Mouse (Mus musculus) midbrain, embryonic 12.5 days (tissue): ENCODE measurements around the gene Gm6040. TPM values are rescaled to one million over a fixed set of nuclear protein-coding genes. Genes with fewer than 3 reads are reported as not detected.

ENCODE experiments used
- ATAC-seq: fragments of 200-750 bp; cut with Nextera tagmentation; 2 replicates; pipeline ENCODE4 v1.8.0; 2017; ENCODE audit warnings: low read depth, moderate TSS enrichment, moderate library complexity; ENCODE audit not compliant: low FRiP score
- H3K27ac ChIP-seq: fragments of 300-500 bp; sonication (generic); replicated peaks from 2 replicates; pipeline ENCODE4 v1.5.1; 2016; ENCODE audit warnings: mild to moderate bottlenecking
- H3K27me3 ChIP-seq: fragments of 300-500 bp; sonication (generic); 2 replicates; pipeline ENCODE4 v1.6.1; 2016; ENCODE audit warnings: mild to moderate bottlenecking
- H3K36me3 ChIP-seq: fragments of 300-500 bp; sonication (generic); 2 replicates; pipeline ENCODE4 v1.6.1; 2016
- H3K4me1 ChIP-seq: fragments of 300-500 bp; sonication (generic); 2 replicates; pipeline ENCODE4 v1.6.1; 2016
- H3K4me2 ChIP-seq: fragments of 300-500 bp; sonication (generic); replicated peaks from 2 replicates; pipeline ENCODE4 v1.6.1; 2016; ENCODE audit warnings: mild to moderate bottlenecking, moderate library complexity
- H3K4me3 ChIP-seq: fragments of 300-500 bp; sonication (generic); 2 replicates; pipeline ENCODE4 v1.5.1; 2016; ENCODE audit warnings: mild to moderate bottlenecking
- H3K9ac ChIP-seq: fragments of 300-500 bp; sonication (generic); replicated peaks from 2 replicates; pipeline ENCODE4 v1.6.1; 2016; ENCODE audit warnings: mild to moderate bottlenecking, moderate library complexity
- H3K9me3 ChIP-seq: fragments of 300-500 bp; sonication (generic); 2 replicates; pipeline ENCODE4 v1.6.1; 2016; ENCODE audit warnings: mild to moderate bottlenecking
- WGBS: fragments of 180-500 bp; shearing (Covaris S2); methylation state at CpG from one replicate; pipeline ENCODE4 v1.1.7; 2016; 5-methylcytosine and 5-hydroxymethylcytosine counted together
- polyA plus RNA-seq: library from polyadenylated mRNA; unstranded; fragments of >200 nt; fragmentation: Nextera tagmentation; extraction: Ambion mirVana; gene quantifications from 2 replicates; pipeline ENCODE4 v1.2.1, GENCODE M21; 2016

Gene Gm6040
- polyA plus RNA-seq, result not detected in 2 replicates

- no peak for ATAC-seq
- no peak within 1 kb of the TSS for H3K27ac ChIP-seq
- WGBS, result 79% methylated on average over 3 of the region's 3 CpGs
- no peak within 1 kb of the TSS for H3K4me3 ChIP-seq
- peaks cover 31% of the 10 kb centered on the region for H3K9me3 ChIP-seq
- no peaks in the 10 kb centered on the region for H3K36me3 ChIP-seq
- H3K4me1 ChIP-seq, result no peaks in the 10 kb centered on the region
- no peak within 1 kb of the TSS for H3K9ac ChIP-seq
- H3K4me2 ChIP-seq, result no peak within 1 kb of the TSS
- no peaks in the 10 kb centered on the region for H3K27me3 ChIP-seq
Observed at GRCm38 (mm10) chr8:20921971-20922370, at the start of gene Gm6040. TSS of gene Gm6040 (minus strand) at chr8:20922071.

GRCm38 (mm10) chr8:20964531-20964930, 42.7 kb upstream of the Gm6040 start:
- no peaks in the 10 kb centered on the region for H3K36me3 ChIP-seq
- no peak overlapping the region for H3K27ac ChIP-seq
- peaks cover 10% of the 10 kb centered on the region; the same call in 1 of the 2 replicates for H3K9me3 ChIP-seq
- H3K9ac ChIP-seq, result no peak overlapping the region
- H3K4me3 ChIP-seq, result no peak overlapping the region
- 63% methylated on average over 2 of the region's 2 CpGs for WGBS
- H3K4me2 ChIP-seq, result no peak overlapping the region
- ATAC-seq, result no peak
- no peaks in the 10 kb centered on the region for H3K4me1 ChIP-seq
- no peaks in the 10 kb centered on the region for H3K27me3 ChIP-seq

- Histone ChIP-seq H3K4me3 (no peak within 1 kb of the TSS), H3K9ac (no peak within 1 kb of the TSS), H3K27me3 (no peaks in the 10 kb centered on the region), H3K36me3 (no peaks in the 10 kb centered on the region), H3K27ac (no peak within 1 kb of the TSS), H3K4me2 (no peak within 1 kb of the TSS), H3K9me3 (peaks cover 16% of the 10 kb centered on the region), H3K4me1 (no peaks in the 10 kb centered on the region)
- no peak for ATAC-seq
- WGBS, result 72% methylated on average over 3 of the region's 3 CpGs
Observed at GRCm38 (mm10) chr8:20944610-20945009, 22.7 kb upstream of the Gm6040 start, which contains the start of gene AY761185. TSS of gene AY761185 (minus strand) at chr8:20944710.

GRCm38 (mm10) chr8:20912288-20912687, 9.6 kb downstream of the Gm6040 start:
- ATAC-seq, result no peak
- H3K27ac ChIP-seq, result no peak overlapping the region

GRCm38 (mm10) chr8:20908256-20908655, 13.6 kb downstream of the Gm6040 start:
- Histone ChIP-seq H3K27ac (no peak overlapping the region), H3K36me3 (no peaks in the 10 kb centered on the region), H3K9me3 (peaks cover 15% of the 10 kb centered on the region), H3K4me1 (no peaks in the 10 kb centered on the region), H3K4me2 (no peak overlapping the region), H3K27me3 (no peaks in the 10 kb centered on the region), H3K4me3 (no peak overlapping the region), H3K9ac (no peak overlapping the region)
- no peak for ATAC-seq
- 71% methylated on average over 2 of the region's 2 CpGs for WGBS

More at GRCm38 (mm10) chr8:20912288-20912687, 9.6 kb downstream of the Gm6040 start:
- H3K4me3 ChIP-seq, result no peak overlapping the region
- H3K9ac ChIP-seq, result no peak overlapping the region
- WGBS, result 71% methylated on average over 1 of the region's 1 CpGs
- H3K36me3 ChIP-seq, result no peaks in the 10 kb centered on the region
- no peaks in the 10 kb centered on the region for H3K27me3 ChIP-seq
- H3K4me2 ChIP-seq, result no peak overlapping the region
- H3K9me3 ChIP-seq, result peaks cover 19% of the 10 kb centered on the region; the same call in 1 of the 2 replicates
- no peaks in the 10 kb centered on the region for H3K4me1 ChIP-seq

- no peaks in the 10 kb centered on the region for H3K4me1 ChIP-seq
- peaks cover 18% of the 10 kb centered on the region for H3K9me3 ChIP-seq
- H3K4me2 ChIP-seq, result no peak overlapping the region
- H3K27me3 ChIP-seq, result no peaks in the 10 kb centered on the region
- no peak overlapping the region for H3K4me3 ChIP-seq
- ATAC-seq, result no peak
- no peak overlapping the region for H3K27ac ChIP-seq
- H3K36me3 ChIP-seq, result no peaks in the 10 kb centered on the region
- no peak overlapping the region for H3K9ac ChIP-seq
- 80% methylated on average over 2 of the region's 2 CpGs for WGBS
Observed at GRCm38 (mm10) chr8:20907119-20907518, 14.8 kb downstream of the Gm6040 start.

- Histone ChIP-seq H3K36me3 (no peaks in the 10 kb centered on the region), H3K9me3 (peaks cover 45% of the 10 kb centered on the region), H3K27ac (no peak within 1 kb of the TSS), H3K4me2 (no peak within 1 kb of the TSS), H3K4me1 (no peaks in the 10 kb centered on the region), H3K27me3 (no peaks in the 10 kb centered on the region), H3K4me3 (no peak within 1 kb of the TSS), H3K9ac (no peak within 1 kb of the TSS)
- WGBS, result 47% methylated on average over 2 of the region's 2 CpGs
- ATAC-seq, result no peak
Observed at GRCm38 (mm10) chr8:20902527-20902926, 19.3 kb downstream of the Gm6040 start, which contains the start of gene Gm15056. TSS of gene Gm15056 (minus strand) at chr8:20902627.

GRCm38 (mm10) chr8:20892369-20892768, 29.5 kb downstream of the Gm6040 start, which contains the start of gene Defb33:
TSS of gene Defb33 (plus strand) at chr8:20892669.
- Histone ChIP-seq H3K9me3 (peaks cover 71% of the 10 kb centered on the region), H3K27ac (no peak within 1 kb of the TSS), H3K4me1 (no peaks in the 10 kb centered on the region), H3K27me3 (no peaks in the 10 kb centered on the region), H3K9ac (no peak within 1 kb of the TSS), H3K4me2 (no peak within 1 kb of the TSS), H3K4me3 (no peak within 1 kb of the TSS), H3K36me3 (no peaks in the 10 kb centered on the region)
- 91% methylated on average over 2 of the region's 2 CpGs for WGBS
- ATAC-seq, result no peak

- ATAC-seq, result no peak
- Histone ChIP-seq H3K4me3 (no peak overlapping the region), H3K4me2 (no peak overlapping the region), H3K9ac (no peak overlapping the region), H3K27ac (no peak overlapping the region), H3K27me3 (no peaks in the 10 kb centered on the region), H3K9me3 (peaks cover 28% of the 10 kb centered on the region), H3K36me3 (no peaks in the 10 kb centered on the region), H3K4me1 (no peaks in the 10 kb centered on the region)
- WGBS, result 52% methylated on average over 6 of the region's 6 CpGs
Observed at GRCm38 (mm10) chr8:20874608-20875007, 47.3 kb downstream of the Gm6040 start.

Other genes with a start within 250 kb of the Gm6040 start
- gene Defb33, start 29.4 kb downstream of the Gm6040 start, polyA plus RNA-seq, result not detected in 2 replicates
- gene Gm15056, start 19.4 kb downstream of the Gm6040 start, polyA plus RNA-seq, result not detected in 2 replicates
- gene AY761185, start 22.6 kb upstream of the Gm6040 start, polyA plus RNA-seq, result not detected in 2 replicates
- gene Defa21, start 103.5 kb upstream of the Gm6040 start, polyA plus RNA-seq, result not detected in 2 replicates
- gene Defa23, start 133.0 kb upstream of the Gm6040 start, polyA plus RNA-seq, result not detected in 2 replicates
- not detected in 2 replicates for gene Defa35, start 143.0 kb upstream of the Gm6040 start, polyA plus RNA-seq
- gene Defa25, start 162.4 kb upstream of the Gm6040 start, polyA plus RNA-seq, result not detected in 2 replicates
- not detected in 2 replicates for gene Gm14851, start 174.0 kb upstream of the Gm6040 start, polyA plus RNA-seq
- not detected in 2 replicates for gene Defa30, start 212.6 kb upstream of the Gm6040 start, polyA plus RNA-seq
- not detected in 2 replicates for gene Defa22, start 240.2 kb upstream of the Gm6040 start, polyA plus RNA-seq